Mouse (Mus musculus) cerebellum, adult 2 months (tissue): ENCODE measurements around the gene Lnx2. TPM values are rescaled to one million over a fixed set of nuclear protein-coding genes. Genes with fewer than 3 reads are reported as not detected.
A peak's percentile ranks its signal among the peaks of the same experiment; 100 is the strongest.

Source experiments
- DNase-seq, 2 experiments: peaks; one replicate each; pipeline ENCODE4 v3.0.0; 2021
- H3K27ac ChIP-seq: fragments of 200-500 bp; 2 replicates; pipeline ENCODE4 v1.5.1; 2012; ENCODE audit warnings: low read length, control low read depth, inconsistent platforms; ENCODE audit not compliant: insufficient read depth
- H3K27me3 ChIP-seq: fragments of 200-500 bp; 2 replicates; pipeline ENCODE4 v1.6.1; 2012; ENCODE audit warnings: inconsistent platforms, mild to moderate bottlenecking, low read length, moderate library complexity; ENCODE audit not compliant: control insufficient read depth, insufficient read depth
- H3K4me1 ChIP-seq: fragments of 200-500 bp; 2 replicates; pipeline ENCODE4 v1.6.1; 2011; ENCODE audit warnings: low read length; ENCODE audit not compliant: control insufficient read depth, insufficient read depth
- H3K4me3 ChIP-seq: fragments of 200-500 bp; replicated peaks from 2 replicates; pipeline ENCODE3; 2011; ENCODE audit warnings: mild to moderate bottlenecking, low read depth, low read length, control low read depth; ENCODE audit not compliant: insufficient read depth
- CTCF ChIP-seq: fragments of 200-500 bp; IDR thresholded peaks from 2 replicates; pipeline ENCODE4 v1.5.1; 2011; ENCODE audit warnings: low read depth, mild to moderate bottlenecking, control low read depth, low read length, moderate library complexity, borderline replicate concordance; ENCODE audit not compliant: insufficient read depth
- POLR2A ChIP-seq: fragments of 200-500 bp; IDR thresholded peaks from 2 replicates; pipeline ENCODE4 v1.6.1; 2011; ENCODE audit warnings: low read length, control low read depth, borderline replicate concordance; ENCODE audit not compliant: insufficient read depth
- WGBS: fragments of 180-500 bp; shearing (Covaris S2); methylation state at CpG from one replicate; pipeline ENCODE4 v1.1.7; 2018; 5-methylcytosine and 5-hydroxymethylcytosine counted together
- polyA plus RNA-seq: library from polyadenylated mRNA; depleted of rRNA; stranded (reverse); fragments of >200 nt; gene quantifications from 2 replicates; pipeline ENCODE4 v1.2.3, GENCODE M21; 2012

Lnx2 gene
- polyA plus RNA-seq, 1 experiment: 15.9 TPM

GRCm38 (mm10) chr5:147058661-147059060, 17.7 kb downstream of the Lnx2 start:
- Histone ChIP-seq H3K4me3 (no peak overlapping the region), H3K4me1 (peaks cover 48% of the 10 kb centered on the region), H3K27ac (peak overlapping the region; percentile 91; the same call in 1 of the 2 replicates), H3K27me3 (no peaks in the 10 kb centered on the region)
- TF ChIP-seq CTCF: no peak
- TF ChIP-seq POLR2A: no peak
- DNase-seq: peak; percentile 59 to 92
- 20% methylated on average over 5 of the region's 5 CpGs for WGBS

DNA sequence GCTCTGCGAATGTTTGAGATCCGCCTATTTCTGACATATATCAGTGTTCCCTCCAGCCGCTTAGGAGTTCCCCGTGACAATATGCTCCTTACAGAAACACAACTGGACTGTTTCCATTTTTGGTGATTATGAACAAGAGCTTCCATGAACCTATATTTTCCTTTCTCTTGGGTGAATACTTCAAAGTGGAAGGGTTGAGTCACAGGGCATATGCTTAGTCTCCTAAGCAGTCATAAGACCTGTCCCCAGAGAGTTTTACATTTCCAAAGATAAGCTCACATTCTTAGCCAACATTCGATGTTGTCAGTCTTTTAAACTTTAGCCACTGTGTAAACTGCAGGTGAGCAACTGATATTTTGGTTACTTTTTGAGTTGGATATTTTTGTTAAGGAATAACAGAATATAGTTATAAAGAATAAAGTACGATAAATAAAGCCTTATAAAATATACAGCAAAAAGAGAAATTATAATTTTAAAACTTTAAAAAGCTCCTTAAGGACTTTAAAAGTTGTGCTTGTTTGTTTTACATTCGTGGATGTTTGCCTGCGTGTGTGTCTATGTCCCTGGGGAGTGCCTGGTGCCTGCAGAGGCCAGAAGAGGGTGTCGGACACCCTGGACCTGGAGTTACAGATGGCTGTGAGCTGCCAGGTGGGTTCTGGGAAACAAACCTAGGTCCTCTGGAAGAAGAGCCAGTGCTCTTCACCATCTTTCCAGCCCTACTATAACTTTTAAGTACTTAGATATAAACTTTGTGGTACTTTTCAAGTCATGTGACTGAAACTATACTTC, 18.6 kb downstream of the Lnx2 start:
- no peak for DNase-seq
- TF ChIP-seq CTCF: no peak
- no peak for TF ChIP-seq POLR2A
- 55% methylated on average over 9 of the region's 9 CpGs for WGBS
- H3K4me1 ChIP-seq: peaks cover 47% of the 10 kb centered on the region
- H3K4me3 ChIP-seq: no peak overlapping the region
- H3K27ac ChIP-seq: peak overlapping the region; percentile 91
- H3K27me3 ChIP-seq: no peaks in the 10 kb centered on the region

- whole genome bisulfite sequencing: 80% methylated on average over 10 of the region's 10 CpGs
- TF ChIP-seq POLR2A (no peak), CTCF (no peak)
- peak overlapping the region; percentile 82 for H3K27ac ChIP-seq
- no peak overlapping the region for H3K4me3 ChIP-seq
- peaks cover 50% of the 10 kb centered on the region for H3K4me1 ChIP-seq
- DNase-seq: peak in 1 of 2 experiments; percentile 41
- no peaks in the 10 kb centered on the region for H3K27me3 ChIP-seq
Observed at GRCm38 (mm10) chr5:147056712-147057290, 19.6 kb downstream of the Lnx2 start.

- TF ChIP-seq CTCF (no peak), POLR2A (no peak)
- no peaks in the 10 kb centered on the region for H3K27me3 ChIP-seq
- WGBS: 62% methylated on average over 6 of the region's 6 CpGs
- peak overlapping the region; percentile 82; the same call in 1 of the 2 replicates for H3K27ac ChIP-seq
- H3K4me3 ChIP-seq: no peak overlapping the region
- peaks cover 49% of the 10 kb centered on the region for H3K4me1 ChIP-seq
- no peak for DNase-seq
Observed at GRCm38 (mm10) chr5:147055572-147056245, 20.7 kb downstream of the Lnx2 start.

DNA sequence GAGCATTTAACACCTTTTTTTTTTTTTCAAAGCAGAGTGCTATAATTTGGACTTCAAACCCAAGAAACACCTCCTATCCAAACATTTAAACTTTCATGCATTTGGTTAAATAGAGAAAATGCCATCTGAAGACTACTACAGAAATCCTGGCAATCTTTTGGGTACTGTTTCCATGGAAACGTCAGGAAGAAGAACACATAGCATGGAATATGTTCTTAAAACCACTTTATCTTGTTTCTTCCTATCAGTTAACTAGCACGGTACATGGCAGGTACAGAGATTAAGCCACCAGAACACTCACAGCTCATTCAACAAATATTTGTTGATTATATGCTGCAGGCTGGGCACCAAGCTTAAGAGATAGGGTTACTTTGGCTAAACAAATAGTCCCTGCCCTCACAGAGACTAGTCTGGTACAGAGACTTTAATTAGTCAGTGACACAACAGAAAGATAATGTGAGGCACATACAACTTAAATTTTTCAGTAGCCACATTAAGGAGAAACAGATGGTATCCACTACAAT, 21.6 kb downstream of the Lnx2 start:
- TF ChIP-seq CTCF (no peak), POLR2A (no peak)
- WGBS: 72% methylated on average over 2 of the region's 2 CpGs
- Histone ChIP-seq H3K4me1 (peaks cover 45% of the 10 kb centered on the region), H3K4me3 (no peak overlapping the region), H3K27ac (no peak overlapping the region), H3K27me3 (no peaks in the 10 kb centered on the region)
- no peak for DNase-seq

DNA sequence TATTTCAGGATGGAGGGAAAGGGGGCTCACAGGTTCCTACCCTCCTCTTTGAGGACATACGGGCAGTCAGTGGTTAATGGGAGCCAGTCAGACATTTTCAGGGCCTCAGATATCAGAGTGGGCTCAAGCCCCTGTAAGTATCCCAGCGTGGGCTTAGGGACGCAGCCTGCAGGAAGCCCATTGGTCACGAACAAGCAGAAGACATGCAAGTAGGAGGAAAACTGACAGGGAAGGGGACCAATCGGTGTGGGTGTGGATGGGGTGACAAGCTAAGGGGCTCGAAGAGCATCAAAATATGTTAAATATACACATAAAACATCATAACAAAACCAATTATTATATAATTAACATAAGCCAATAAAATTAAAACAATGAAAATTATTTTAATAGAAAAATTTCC, 22.1 kb downstream of the Lnx2 start:
- no peak for TF ChIP-seq POLR2A
- no peak for TF ChIP-seq CTCF
- 85% methylated on average over 6 of the region's 6 CpGs for WGBS
- DNase-seq: no peak
- Histone ChIP-seq H3K4me3 (no peak overlapping the region), H3K27me3 (no peaks in the 10 kb centered on the region), H3K4me1 (peaks cover 40% of the 10 kb centered on the region), H3K27ac (0 out of 2 replicates have a peak overlapping the region, but pooled peaks have one; percentile 56)

- 92% methylated on average over 3 of the region's 3 CpGs for WGBS
Observed at GRCm38 (mm10) chr5:147053481-147053880, 22.9 kb downstream of the Lnx2 start.

More at GRCm38 (mm10) chr5:147053481-147053880, 22.9 kb downstream of the Lnx2 start:
- Histone ChIP-seq H3K27ac (0 out of 2 replicates have a peak overlapping the region, but pooled peaks have one; percentile 56), H3K4me1 (peaks cover 43% of the 10 kb centered on the region), H3K27me3 (no peaks in the 10 kb centered on the region), H3K4me3 (no peak overlapping the region)
- TF ChIP-seq CTCF (no peak), POLR2A (no peak)
- no peak for DNase-seq
